Mouse (Mus musculus): ENCODE measurements around the gene Neurl3.

Neurl3 gene

GRCm38 (mm10) chr1:36274455-36274854 lies at the start of gene Neurl3:
Neurl3 (minus strand) TSS chr1:36274679.
- no peak for DNase-seq

- no peak for DNase-seq
Observed at GRCm38 (mm10) chr1:36323746-36324448, 49.4 kb upstream of the Neurl3 start.

- no peak for DNase-seq
Observed at GRCm38 (mm10) chr1:36323076-36323475, 48.6 kb upstream of the Neurl3 start.

GRCm38 (mm10) chr1:36321829-36322573 lies 47.5 kb upstream of the Neurl3 start:
- DNase-seq = no peak

GRCm38 (mm10) chr1:36321164-36321563 lies 46.7 kb upstream of the Neurl3 start:
- peak; percentile 32 for DNase-seq

- DNase-seq = no peak
Observed at GRCm38 (mm10) chr1:36315776-36316100, 41.3 kb upstream of the Neurl3 start.

GRCm38 (mm10) chr1:36314959-36315775 lies 40.7 kb upstream of the Neurl3 start:
- no peak for DNase-seq

- DNase-seq = no peak
Observed at GRCm38 (mm10) chr1:36309498-36309901, 35.0 kb upstream of the Neurl3 start.

- DNase-seq = no peak
Observed at GRCm38 (mm10) chr1:36308966-36309475, 34.5 kb upstream of the Neurl3 start.

GRCm38 (mm10) chr1:36308451-36308901 lies 34.0 kb upstream of the Neurl3 start:
- DNase-seq = no peak

GRCm38 (mm10) chr1:36307495-36308280 lies 33.2 kb upstream of the Neurl3 start, which contains the start of gene Arid5a:
Arid5a (plus strand) TSS chr1:36307733.
- DNase-seq = peak; percentile 76

GRCm38 (mm10) chr1:36307121-36307494 lies 32.6 kb upstream of the Neurl3 start:
- no peak for DNase-seq

GRCm38 (mm10) chr1:36306120-36306519 lies 31.6 kb upstream of the Neurl3 start:
- no peak for DNase-seq

- no peak for DNase-seq
Observed at GRCm38 (mm10) chr1:36304764-36305163, 30.3 kb upstream of the Neurl3 start.

GRCm38 (mm10) chr1:36303381-36304320 lies 29.2 kb upstream of the Neurl3 start:
- peak; percentile 56 for DNase-seq

GRCm38 (mm10) chr1:36302957-36303356 lies 28.5 kb upstream of the Neurl3 start:
- no peak for DNase-seq

- no peak for DNase-seq
Observed at GRCm38 (mm10) chr1:36302273-36302672, 27.8 kb upstream of the Neurl3 start.

- DNase-seq = no peak
Observed at GRCm38 (mm10) chr1:36300486-36300885, 26.0 kb upstream of the Neurl3 start.

GRCm38 (mm10) chr1:36299676-36300075 lies 25.2 kb upstream of the Neurl3 start:
- DNase-seq = no peak

GRCm38 (mm10) chr1:36299126-36299525 lies 24.6 kb upstream of the Neurl3 start:
- no peak for DNase-seq

- no peak for DNase-seq
Observed at GRCm38 (mm10) chr1:36298107-36298506, 23.6 kb upstream of the Neurl3 start.

All from cerebellum, adult 8-10 months (tissue).